Mouse (Mus musculus) MEL (cell line): Measurements from ENCODE around the gene Zfp536.

Source experiments
- CTCF ChIP-seq, 3 experiments: IDR thresholded peaks in 2 of 3; conservative IDR thresholded peaks in 1 of 3; 2 replicates each; pipeline ENCODE4 v1.5.1; 2011 to 2012; ENCODE audit warnings: low read length in 3 of 3, low read depth in 2 of 3, mild to moderate bottlenecking in 2 of 3, improper control_type of control experiment in 1 of 3, inconsistent platforms in 1 of 3, mixed read lengths in 1 of 3, moderate library complexity in 1 of 3; ENCODE audit not compliant: control insufficient read depth in 1 of 3, insufficient read depth in 1 of 3, poor library complexity in 1 of 3, severe bottlenecking in 1 of 3
- E2F4 ChIP-seq: IDR thresholded peaks from 2 replicates; pipeline ENCODE4 v1.6.1; 2011; ENCODE audit warnings: low read depth, low read length, improper control_type of control experiment, borderline replicate concordance
- EP300 ChIP-seq, 2 experiments: IDR thresholded peaks; 2 replicates each; pipeline ENCODE4 v1.6.1; 2011; ENCODE audit warnings: improper control_type of control experiment in 2 of 2, low read length in 2 of 2, low read depth in 1 of 2, mild to moderate bottlenecking in 1 of 2
- JUND ChIP-seq: IDR thresholded peaks from 2 replicates; pipeline ENCODE4 v1.6.1; 2011; ENCODE audit warnings: low read depth, mild to moderate bottlenecking, improper control_type of control experiment, low read length
- MAFK ChIP-seq: IDR thresholded peaks from 2 replicates; pipeline ENCODE4 v1.6.1; 2011; ENCODE audit warnings: low read depth, mild to moderate bottlenecking, low read length, improper control_type of control experiment, borderline replicate concordance
- MAX ChIP-seq: IDR thresholded peaks from 2 replicates; pipeline ENCODE4 v1.6.1; 2011; ENCODE audit warnings: low read length, improper control_type of control experiment
- NELFE ChIP-seq: IDR thresholded peaks from 2 replicates; pipeline ENCODE4 v1.6.1; 2011; ENCODE audit warnings: low read depth, low read length, improper control_type of control experiment
- POLR2A ChIP-seq, 2 experiments: IDR thresholded peaks; 2 replicates each; pipeline ENCODE4 v1.6.1; 2011 to 2012; ENCODE audit warnings: low read length in 2 of 2, mild to moderate bottlenecking in 2 of 2, control low read depth in 1 of 2, improper control_type of control experiment in 1 of 2, low read depth in 1 of 2, moderate library complexity in 1 of 2; ENCODE audit not compliant: control insufficient read depth in 1 of 2, insufficient read depth in 1 of 2, poor library complexity in 1 of 2
- RCOR1 ChIP-seq: IDR thresholded peaks from 2 replicates; pipeline ENCODE4 v1.6.1; 2012; ENCODE audit warnings: low read depth, mild to moderate bottlenecking, inconsistent platforms, low read length, improper control_type of control experiment
- SIN3A ChIP-seq: IDR thresholded peaks from 2 replicates; pipeline ENCODE4 v1.6.1; 2012; ENCODE audit warnings: low read length, improper control_type of control experiment, inconsistent platforms
- TAL1 ChIP-seq: IDR thresholded peaks from 2 replicates; pipeline ENCODE4 v1.6.1; 2012; ENCODE audit warnings: mild to moderate bottlenecking, inconsistent platforms, low read length, moderate library complexity, mixed read lengths
- ZNF384 ChIP-seq: IDR thresholded peaks from 2 replicates; pipeline ENCODE4 v1.6.1; 2012; ENCODE audit warnings: low read depth, mild to moderate bottlenecking, inconsistent platforms, low read length, improper control_type of control experiment

- TF ChIP-seq EP300 (IDR thresholded peaks at IDR 0.05; ENCODE audit: low read depth in 1 of 2, low read length in 2 of 2) (no peak), CTCF (IDR thresholded peaks at IDR 0.05 in 2 of 3, conservative IDR thresholded peaks at IDR 0.05 in 1 of 3; ENCODE audit: control insufficient read depth in 1 of 3, insufficient read depth in 1 of 3, low read depth in 2 of 3, low read length in 3 of 3, poor library complexity in 1 of 3, severe bottlenecking in 1 of 3) (no peak), POLR2A (IDR thresholded peaks at IDR 0.05; ENCODE audit: control insufficient read depth in 1 of 2, insufficient read depth in 1 of 2, low read depth in 1 of 2, low read length in 2 of 2, poor library complexity in 1 of 2) (no peak), TAL1 (no peak), SIN3A (no peak), JUND (no peak), NELFE (no peak), E2F4 (no peak), MAX (no peak), MAFK (no peak), RCOR1 (no peak), ZNF384 (no peak)
Measured at GRCm38 (mm10) chr7:37477309-37477708, 296.1 kb downstream of the Zfp536 start.
